Mouse (Mus musculus) midbrain, embryonic 11.5 days (tissue): ENCODE data around the gene Kat8. TPM values are rescaled to one million over a fixed set of nuclear protein-coding genes. Genes with fewer than 3 reads are reported as not detected.

Experiments
- ATAC-seq: fragments of 200-750 bp; cut with Nextera tagmentation; 2 replicates; pipeline ENCODE4 v1.8.0; 2017; ENCODE audit warnings: moderate TSS enrichment, moderate library complexity; ENCODE audit not compliant: low FRiP score
- DNase-seq: peaks from one replicate; pipeline ENCODE4 v3.0.0; 2015; ENCODE audit warnings: low spot score; ENCODE audit errors: missing footprints
- H3K27ac ChIP-seq: fragments of 300-500 bp; sonication (generic); 2 replicates; pipeline ENCODE4 v1.5.1; 2014; ENCODE audit warnings: low read depth, low read length
- H3K27me3 ChIP-seq: fragments of 300-500 bp; sonication (generic); 2 replicates; pipeline ENCODE4 v1.6.1; 2014; ENCODE audit warnings: mild to moderate bottlenecking, low read length, moderate library complexity, mixed read lengths; ENCODE audit not compliant: control insufficient read depth, insufficient read depth
- H3K36me3 ChIP-seq: fragments of 300-500 bp; sonication (generic); 2 replicates; pipeline ENCODE4 v1.6.1; 2014; ENCODE audit warnings: mild to moderate bottlenecking, low read length, moderate library complexity, mixed read lengths; ENCODE audit not compliant: control insufficient read depth, insufficient read depth
- H3K4me1 ChIP-seq: fragments of 300-500 bp; sonication (generic); 2 replicates; pipeline ENCODE4 v1.6.1; 2014; ENCODE audit warnings: low read length; ENCODE audit not compliant: control insufficient read depth, insufficient read depth
- H3K4me2 ChIP-seq: fragments of 300-500 bp; sonication (generic); 2 replicates; pipeline ENCODE4 v1.6.1; 2014; ENCODE audit warnings: mild to moderate bottlenecking, moderate library complexity
- H3K4me3 ChIP-seq: fragments of 300-500 bp; sonication (generic); 2 replicates; pipeline ENCODE4 v1.5.1; 2014; ENCODE audit warnings: low read depth, low read length
- H3K9ac ChIP-seq: fragments of 300-500 bp; sonication (generic); 2 replicates; pipeline ENCODE4 v1.6.1; 2014; ENCODE audit warnings: low read length
- H3K9me3 ChIP-seq: fragments of 300-500 bp; sonication (generic); 2 replicates; pipeline ENCODE4 v1.6.1; 2016; ENCODE audit warnings: low read length; ENCODE audit not compliant: control insufficient read depth
- WGBS: fragments of 180-500 bp; shearing (Covaris S2); extraction: QIAGEN DNeasy Blood & Tissue Kit; methylation state at CpG from one replicate; pipeline ENCODE4 v1.1.7; 2014; 5-methylcytosine and 5-hydroxymethylcytosine counted together
- polyA plus RNA-seq: library from polyadenylated mRNA; unstranded; fragments of >200 nt; fragmentation: Nextera tagmentation; extraction: Ambion mirVana; gene quantifications from 2 replicates; pipeline ENCODE4 v1.2.1, GENCODE M21; 2014

Gene Kat8
- polyA plus RNA-seq, 1 experiment from 2014 or later = 54.6 TPM

- no peak overlapping the region for H3K4me2 ChIP-seq
- H3K9me3 ChIP-seq = no peaks in the 10 kb centered on the region
- 47% methylated on average over 13 of the region's 13 CpGs for WGBS
- no peak overlapping the region for H3K27ac ChIP-seq
- H3K4me3 ChIP-seq = no peak overlapping the region
- no peak for ATAC-seq
- H3K4me1 ChIP-seq = no peaks in the 10 kb centered on the region
- no peaks in the 10 kb centered on the region for H3K27me3 ChIP-seq
- no peak overlapping the region for H3K9ac ChIP-seq
- no peak for DNase-seq
- H3K36me3 ChIP-seq = no peaks in the 10 kb centered on the region
These were observed 40.7 kb downstream of the Kat8 start for GRCm38 (mm10) chr7:127952864-127953581.

GRCm38 (mm10) chr7:127959364-127959763 is 47.0 kb downstream of the Kat8 start:
- Histone ChIP-seq H3K4me3 (no peak overlapping the region), H3K27me3 (no peaks in the 10 kb centered on the region), H3K9ac (no peak overlapping the region), H3K4me2 (no peak overlapping the region), H3K9me3 (no peaks in the 10 kb centered on the region), H3K36me3 (no peaks in the 10 kb centered on the region), H3K4me1 (no peaks in the 10 kb centered on the region), H3K27ac (no peak overlapping the region)
- no peak for DNase-seq
- WGBS = 73% methylated on average over 5 of the region's 5 CpGs
- ATAC-seq = no peak

- WGBS = 17% methylated on average over 10 of the region's 10 CpGs
- Histone ChIP-seq H3K27me3 (no peaks in the 10 kb centered on the region), H3K4me1 (peaks cover 11% of the 10 kb centered on the region), H3K27ac (peak overlapping the region; percentile 95), H3K4me3 (peak overlapping the region; percentile 98), H3K36me3 (peaks cover 12% of the 10 kb centered on the region; the same call in 1 of the 2 replicates), H3K4me2 (peak overlapping the region; percentile 67), H3K9me3 (no peaks in the 10 kb centered on the region), H3K9ac (peak overlapping the region; percentile 100)
- ATAC-seq (0 out of 2 replicates have a peak, but pooled peaks have one; percentile 3), DNase-seq (no peak)
These were observed 54.1 kb downstream of the Kat8 start for GRCm38 (mm10) chr7:127966371-127966918.

- WGBS = under 1% methylated on average over 91 of the region's 92 CpGs
- ATAC-seq = peak; percentile 94
These were observed 54.9 kb downstream of the Kat8 start, which contains the start of gene Fus for GRCm38 (mm10) chr7:127967004-127967921. TSS of gene Fus (plus strand) at chr7:127967457.

GRCm38 (mm10) chr7:127967922-127968828 is 55.9 kb downstream of the Kat8 start:
- peak overlapping the region; percentile 100 for H3K9ac ChIP-seq
- peak overlapping the region; percentile 98 for H3K4me3 ChIP-seq
- H3K36me3 ChIP-seq = peaks cover 22% of the 10 kb centered on the region; the same call in 1 of the 2 replicates
- peak; percentile 96 for DNase-seq
- no peaks in the 10 kb centered on the region for H3K9me3 ChIP-seq
- H3K4me1 ChIP-seq = peaks cover 11% of the 10 kb centered on the region
- ATAC-seq = peak; percentile 65
- WGBS = 1% methylated on average over 37 of the region's 42 CpGs
- no peaks in the 10 kb centered on the region for H3K27me3 ChIP-seq
- H3K4me2 ChIP-seq = peak overlapping the region; percentile 94
- peak overlapping the region; percentile 95 for H3K27ac ChIP-seq

More at GRCm38 (mm10) chr7:127967004-127967921, 54.9 kb downstream of the Kat8 start, which contains the start of gene Fus:
- DNase-seq = peak; percentile 99
- H3K4me1 ChIP-seq = peaks cover 11% of the 10 kb centered on the region
- H3K36me3 ChIP-seq = peaks cover 18% of the 10 kb centered on the region; the same call in 1 of the 2 replicates
- H3K27me3 ChIP-seq = no peaks in the 10 kb centered on the region
- no peaks in the 10 kb centered on the region for H3K9me3 ChIP-seq
- peak within 1 kb of the TSS; percentile 98 for H3K4me3 ChIP-seq
- peak within 1 kb of the TSS; percentile 100 for H3K9ac ChIP-seq
- peak within 1 kb of the TSS; percentile 94 for H3K4me2 ChIP-seq
- peak within 1 kb of the TSS; percentile 95 for H3K27ac ChIP-seq

- Histone ChIP-seq H3K9me3 (no peaks in the 10 kb centered on the region), H3K4me3 (no peak overlapping the region), H3K27me3 (no peaks in the 10 kb centered on the region), H3K4me1 (peaks cover under 1% of the 10 kb centered on the region), H3K4me2 (no peak overlapping the region), H3K36me3 (peaks cover 53% of the 10 kb centered on the region), H3K9ac (no peak overlapping the region), H3K27ac (no peak overlapping the region)
- WGBS = 90% methylated on average over 2 of the region's 2 CpGs
- DNase-seq (peak; percentile 81), ATAC-seq (no peak)
These were observed 62.2 kb downstream of the Kat8 start for GRCm38 (mm10) chr7:127974413-127974930.
